Mouse (Mus musculus): Measurements from ENCODE around the gene Tyk2. TPM values are rescaled to one million over a fixed set of nuclear protein-coding genes. Genes with fewer than 3 reads are reported as not detected.
A peak's percentile ranks its signal among the peaks of the same experiment; 100 is the strongest.

The Tyk2 gene
- polyA plus RNA-seq (2014; fragmentation: Nextera tagmentation; extraction: Ambion mirVana) = 11.2 and 11.9 TPM in 2 replicates

DNA sequence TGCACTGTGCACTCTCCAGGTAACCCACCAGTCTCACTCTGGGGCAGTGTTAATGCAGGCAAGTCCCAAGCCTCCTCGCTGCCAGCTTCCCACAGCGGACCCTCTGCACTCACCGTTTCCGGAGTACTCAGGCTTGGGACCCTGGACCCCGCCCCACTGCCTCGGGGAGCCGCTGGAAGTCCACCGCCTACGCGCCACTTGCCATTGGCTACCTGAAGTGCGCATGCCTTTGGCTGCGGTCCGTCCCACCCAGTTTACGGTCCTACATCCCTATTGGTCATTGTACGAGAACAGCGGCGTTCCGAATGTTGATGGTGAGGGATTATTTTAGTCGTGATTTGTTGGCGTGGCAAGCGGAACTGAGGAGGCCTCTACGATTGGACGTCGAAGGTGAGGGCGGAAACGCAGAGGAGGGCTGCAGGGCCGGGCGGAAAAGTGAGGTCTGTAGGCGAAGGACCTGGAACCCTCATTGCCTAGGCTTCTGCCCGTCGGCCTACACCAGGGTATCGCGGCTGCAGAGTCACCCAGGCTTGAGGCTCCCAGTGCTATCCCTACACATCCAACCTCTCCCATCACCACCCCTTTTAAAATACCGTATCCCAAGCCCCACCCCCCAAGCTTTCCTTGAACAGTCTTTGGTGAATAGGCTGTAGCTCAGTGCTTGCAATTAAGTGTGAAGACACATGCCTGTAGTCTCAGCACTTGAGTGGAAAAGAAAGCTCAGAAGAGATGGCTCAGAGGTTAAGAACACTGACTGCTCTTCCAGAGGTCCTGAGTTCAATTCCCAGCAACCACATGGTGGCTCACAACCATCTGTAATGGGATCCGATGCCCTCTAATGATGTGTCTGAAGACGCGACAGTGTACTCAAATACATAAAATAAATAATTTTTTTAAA, at the start of gene Tyk2:
TSS of gene Tyk2 (minus strand) at position 185 of the 898 bp plus-strand sequence.
- WGBS = 6% methylated on average over 37 of the region's 37 CpGs
- Histone ChIP-seq H3K27me3 (ENCODE audit: control insufficient read depth, insufficient read depth, low read length) (no peaks in the 10 kb centered on the region), H3K36me3 (ENCODE audit: control insufficient read depth, insufficient read depth, low read length) (peaks cover 14% of the 10 kb centered on the region), H3K9ac (ENCODE audit: low read length) (peak within 1 kb of the TSS; percentile 76), H3K4me2 (ENCODE audit: low read length) (peak within 1 kb of the TSS; percentile 84), H3K4me3 (ENCODE audit: control insufficient read depth in 1 of 2, insufficient read depth in 1 of 2, low read depth in 1 of 2, low read length in 2 of 2) (peak within 1 kb of the TSS; percentile 63 to 65), H3K27ac (replicated peaks in 1 of 2; ENCODE audit: control insufficient read depth in 1 of 2, insufficient read depth in 1 of 2, low read depth in 2 of 2, low read length in 2 of 2) (peak within 1 kb of the TSS; percentile 49 to 56), H3K9me3 (ENCODE audit: control insufficient read depth, low read length) (no peaks in the 10 kb centered on the region), H3K4me1 (ENCODE audit: control insufficient read depth in 2 of 2, insufficient read depth in 2 of 2, low read length in 2 of 2) (peaks cover 10 to 11% of the 10 kb centered on the region in 2 experiments)
- ATAC-seq (ENCODE audit: insufficient number of reproducible peaks, insufficient read depth, low FRiP score, low read depth) = peak; percentile 92

DNA sequence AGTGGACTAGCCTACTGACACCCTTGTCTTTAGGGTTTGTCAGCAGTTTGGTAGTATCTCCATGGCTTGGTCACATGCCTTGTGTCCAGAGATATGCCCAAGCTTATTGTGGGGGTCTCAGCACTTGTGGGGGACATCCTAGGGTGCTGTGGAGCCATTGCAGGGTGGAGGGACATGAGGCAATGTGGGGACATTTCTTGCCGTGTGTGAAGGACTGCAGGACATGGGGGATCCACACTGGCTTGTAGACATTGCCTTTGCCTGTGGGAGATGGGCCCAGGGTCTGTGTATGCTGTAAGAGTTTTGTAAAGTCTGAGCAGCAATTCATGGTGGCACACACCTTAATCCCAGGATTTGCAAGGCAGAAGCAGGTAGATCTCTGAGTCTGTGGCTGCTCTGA, 49.8 kb upstream of the Tyk2 start:
- 63% methylated on average over 1 of the region's 1 CpGs for WGBS
- Histone ChIP-seq H3K9ac (ENCODE audit: low read length) (no peak overlapping the region), H3K4me1 (ENCODE audit: control insufficient read depth in 2 of 2, insufficient read depth in 2 of 2, low read length in 2 of 2) (peaks cover 16 to 30% of the 10 kb centered on the region in 2 experiments), H3K36me3 (ENCODE audit: control insufficient read depth, insufficient read depth, low read length) (no peaks in the 10 kb centered on the region), H3K4me3 (ENCODE audit: control insufficient read depth in 1 of 2, insufficient read depth in 1 of 2, low read depth in 1 of 2, low read length in 2 of 2) (no peak overlapping the region; a peak in 1 of 4 replicates), H3K27ac (replicated peaks in 1 of 2; ENCODE audit: control insufficient read depth in 1 of 2, insufficient read depth in 1 of 2, low read depth in 2 of 2, low read length in 2 of 2) (no peak overlapping the region), H3K27me3 (ENCODE audit: control insufficient read depth, insufficient read depth, low read length) (no peaks in the 10 kb centered on the region), H3K9me3 (ENCODE audit: control insufficient read depth, low read length) (no peaks in the 10 kb centered on the region), H3K4me2 (ENCODE audit: low read length) (no peak overlapping the region)
- no peak for ATAC-seq (ENCODE audit: insufficient number of reproducible peaks, insufficient read depth, low FRiP score, low read depth)

GRCm38 (mm10) chr9:21180402-21180801, 49.4 kb upstream of the Tyk2 start:
- H3K4me1 ChIP-seq (ENCODE audit: control insufficient read depth in 2 of 2, insufficient read depth in 2 of 2, low read length in 2 of 2) = peaks cover 13 to 26% of the 10 kb centered on the region in 2 experiments
- H3K27me3 ChIP-seq (ENCODE audit: control insufficient read depth, insufficient read depth, low read length) = no peaks in the 10 kb centered on the region
- ATAC-seq (ENCODE audit: insufficient number of reproducible peaks, insufficient read depth, low FRiP score, low read depth) = no peak
- 52% methylated on average over 4 of the region's 4 CpGs for WGBS
- no peak overlapping the region for H3K4me2 ChIP-seq (ENCODE audit: low read length)
- H3K27ac ChIP-seq (replicated peaks in 1 of 2; ENCODE audit: control insufficient read depth in 1 of 2, insufficient read depth in 1 of 2, low read depth in 2 of 2, low read length in 2 of 2) = peak overlapping the region in 1 of 2 experiments; percentile 19; a peak in 1 of 4 replicates
- H3K9ac ChIP-seq (ENCODE audit: low read length) = no peak overlapping the region
- H3K36me3 ChIP-seq (ENCODE audit: control insufficient read depth, insufficient read depth, low read length) = no peaks in the 10 kb centered on the region
- no peak overlapping the region for H3K4me3 ChIP-seq (ENCODE audit: control insufficient read depth in 1 of 2, insufficient read depth in 1 of 2, low read depth in 1 of 2, low read length in 2 of 2)
- no peaks in the 10 kb centered on the region for H3K9me3 ChIP-seq (ENCODE audit: control insufficient read depth, low read length)

DNA sequence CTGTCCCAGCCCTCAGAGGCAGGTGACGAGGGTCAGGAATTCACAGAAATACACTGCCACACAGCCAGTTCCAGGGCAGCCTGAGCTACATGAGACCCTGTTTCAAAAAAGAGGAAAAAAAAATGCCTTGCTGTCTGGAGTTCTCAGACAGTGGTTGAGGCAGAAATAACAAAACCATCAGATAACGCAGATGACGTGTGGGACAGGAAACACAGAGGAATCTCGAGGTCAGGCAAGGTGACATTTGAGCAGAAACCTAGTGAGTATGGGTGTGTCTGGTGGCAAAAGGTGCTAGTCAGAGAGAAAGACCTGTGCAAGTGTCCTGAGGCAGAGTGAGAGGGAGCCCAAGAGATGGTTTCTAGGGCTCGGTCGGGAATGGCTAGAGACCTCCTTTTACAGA, 41.3 kb upstream of the Tyk2 start:
- WGBS = 52% methylated on average over 6 of the region's 6 CpGs
- Histone ChIP-seq H3K27me3 (ENCODE audit: control insufficient read depth, insufficient read depth, low read length) (no peaks in the 10 kb centered on the region), H3K36me3 (ENCODE audit: control insufficient read depth, insufficient read depth, low read length) (no peaks in the 10 kb centered on the region), H3K9ac (ENCODE audit: low read length) (no peak overlapping the region), H3K4me1 (ENCODE audit: control insufficient read depth in 2 of 2, insufficient read depth in 2 of 2, low read length in 2 of 2) (peaks cover 17 to 22% of the 10 kb centered on the region in 2 experiments), H3K4me2 (ENCODE audit: low read length) (no peak overlapping the region), H3K27ac (replicated peaks in 1 of 2; ENCODE audit: control insufficient read depth in 1 of 2, insufficient read depth in 1 of 2, low read depth in 2 of 2, low read length in 2 of 2) (no peak overlapping the region), H3K4me3 (ENCODE audit: control insufficient read depth in 1 of 2, insufficient read depth in 1 of 2, low read depth in 1 of 2, low read length in 2 of 2) (no peak overlapping the region), H3K9me3 (ENCODE audit: control insufficient read depth, low read length) (no peaks in the 10 kb centered on the region)
- no peak for ATAC-seq (ENCODE audit: insufficient number of reproducible peaks, insufficient read depth, low FRiP score, low read depth)

DNA sequence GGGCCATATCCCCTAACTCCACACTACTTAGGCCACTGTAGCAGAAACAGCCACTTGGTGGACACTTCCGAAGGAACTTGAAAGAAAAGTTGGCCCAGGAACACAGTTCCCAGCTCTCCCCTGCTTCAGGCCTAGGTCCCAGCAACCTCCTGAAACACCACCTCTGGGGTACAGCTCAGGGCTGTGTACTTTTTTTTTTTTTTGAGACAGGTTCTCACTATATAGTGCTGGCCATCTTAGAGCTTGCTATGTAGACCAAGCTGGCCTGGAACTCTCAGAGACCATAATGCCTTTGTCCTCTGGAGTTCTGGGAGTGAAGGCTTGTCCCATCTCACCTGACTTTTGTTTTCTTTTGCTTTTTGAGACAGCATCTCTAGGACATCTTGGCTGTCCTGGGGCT, 38.1 kb upstream of the Tyk2 start:
- WGBS = 41% methylated on average over 1 of the region's 1 CpGs
- Histone ChIP-seq H3K36me3 (ENCODE audit: control insufficient read depth, insufficient read depth, low read length) (no peaks in the 10 kb centered on the region), H3K4me1 (ENCODE audit: control insufficient read depth in 2 of 2, insufficient read depth in 2 of 2, low read length in 2 of 2) (peaks cover 32 to 50% of the 10 kb centered on the region in 2 experiments), H3K4me3 (ENCODE audit: control insufficient read depth in 1 of 2, insufficient read depth in 1 of 2, low read depth in 1 of 2, low read length in 2 of 2) (no peak overlapping the region), H3K27ac (replicated peaks in 1 of 2; ENCODE audit: control insufficient read depth in 1 of 2, insufficient read depth in 1 of 2, low read depth in 2 of 2, low read length in 2 of 2) (peak overlapping the region; percentile 92 to 94), H3K9me3 (ENCODE audit: control insufficient read depth, low read length) (no peaks in the 10 kb centered on the region), H3K27me3 (ENCODE audit: control insufficient read depth, insufficient read depth, low read length) (peaks cover 24% of the 10 kb centered on the region), H3K9ac (ENCODE audit: low read length) (peak overlapping the region; percentile 69; the same call in 1 of the 2 replicates), H3K4me2 (ENCODE audit: low read length) (peak overlapping the region; percentile 98)
- no peak for ATAC-seq (ENCODE audit: insufficient number of reproducible peaks, insufficient read depth, low FRiP score, low read depth)

DNA sequence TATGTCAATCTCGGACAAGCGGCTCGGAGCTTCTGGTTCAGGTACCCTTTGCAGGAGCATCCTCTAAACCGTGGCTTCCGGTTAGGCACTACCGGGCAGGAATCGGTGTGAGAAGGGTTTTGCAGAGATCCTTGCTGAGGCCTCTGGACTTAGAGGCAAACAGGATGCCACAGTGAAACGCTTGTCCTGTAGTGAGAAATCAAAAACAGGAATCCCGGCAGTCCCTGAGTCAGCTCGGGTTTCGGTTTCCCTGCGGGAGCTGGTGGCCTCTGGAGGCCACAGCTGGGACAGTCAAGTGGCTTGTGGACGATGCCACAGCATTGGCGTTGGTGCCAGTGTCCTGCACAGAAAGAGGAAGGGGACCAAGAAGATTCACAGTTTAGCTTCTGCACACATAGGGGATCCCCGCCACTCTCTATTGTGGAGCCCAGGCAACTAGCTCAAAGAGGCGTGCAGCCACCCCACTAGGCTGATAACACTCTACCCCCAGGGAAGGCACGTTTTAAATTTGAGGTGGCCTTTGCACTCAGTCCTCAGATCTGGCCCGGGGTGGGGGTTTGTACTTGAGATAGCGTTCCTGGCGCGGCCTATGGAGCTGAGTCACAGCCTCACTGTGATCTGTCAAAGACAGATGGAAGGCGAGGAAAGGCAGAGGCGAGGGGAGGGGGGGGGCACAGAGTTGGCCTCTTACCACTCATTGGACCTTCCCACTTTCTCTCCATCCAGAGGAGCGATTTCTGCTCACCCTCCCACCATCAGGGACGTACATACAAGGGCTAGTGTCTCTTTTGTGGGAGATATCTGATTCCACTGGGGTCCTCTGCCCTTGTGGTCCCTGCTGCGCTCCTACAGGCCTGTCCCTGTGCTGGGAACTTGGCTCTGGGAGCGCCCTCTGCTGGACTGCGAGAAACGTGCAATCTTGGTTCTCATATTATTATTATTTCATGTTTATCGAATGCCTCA, 37.4 kb upstream of the Tyk2 start:
- 2% methylated on average over 30 of the region's 30 CpGs for WGBS
- H3K4me2 ChIP-seq (ENCODE audit: low read length) = peak overlapping the region; percentile 98
- peak overlapping the region; percentile 92 to 94 for H3K27ac ChIP-seq (replicated peaks in 1 of 2; ENCODE audit: control insufficient read depth in 1 of 2, insufficient read depth in 1 of 2, low read depth in 2 of 2, low read length in 2 of 2)
- H3K9me3 ChIP-seq (ENCODE audit: control insufficient read depth, low read length) = no peaks in the 10 kb centered on the region
- peak; percentile 86 for ATAC-seq (ENCODE audit: insufficient number of reproducible peaks, insufficient read depth, low FRiP score, low read depth)
- H3K4me3 ChIP-seq (ENCODE audit: control insufficient read depth in 1 of 2, insufficient read depth in 1 of 2, low read depth in 1 of 2, low read length in 2 of 2) = peak overlapping the region; percentile 31 to 42
- H3K27me3 ChIP-seq (ENCODE audit: control insufficient read depth, insufficient read depth, low read length) = peaks cover 31% of the 10 kb centered on the region
- H3K36me3 ChIP-seq (ENCODE audit: control insufficient read depth, insufficient read depth, low read length) = no peaks in the 10 kb centered on the region
- H3K4me1 ChIP-seq (ENCODE audit: control insufficient read depth in 2 of 2, insufficient read depth in 2 of 2, low read length in 2 of 2) = peaks cover 32 to 54% of the 10 kb centered on the region in 2 experiments
- H3K9ac ChIP-seq (ENCODE audit: low read length) = peak overlapping the region; percentile 69

Measured in heart, embryonic 14.5 days (tissue).